Mouse (Mus musculus): ENCODE measurements around the gene H2al1a.
"Not testable (repeated sequence)": the region's sequence is repeated elsewhere in the genome, so short reads cannot be mapped to it uniquely, and the experiment has no call there.

H2al1a gene
- long read RNA-seq, experiment 1 = 0 reads
- long read RNA-seq, experiment 2 = 0 reads

- intact Hi-C loops (cut with DNase I) = not testable (repeated sequence)
These were observed at the start of gene H2al1a for GRCm38 (mm10) chrX:11298957-11299356. Gene H2al1a (plus strand): TSS chrX:11299257.

- intact Hi-C loops (cut with DNase I) = no loop called here
These were observed 48.9 kb upstream of the H2al1a start for GRCm38 (mm10) chrX:11250155-11250554.

GRCm38 (mm10) chrX:11254062-11254461, 45.0 kb upstream of the H2al1a start:
- intact Hi-C loops (cut with DNase I) = no loop called here

GRCm38 (mm10) chrX:11254521-11255207, 44.4 kb upstream of the H2al1a start:
- intact Hi-C loops (cut with DNase I) = no loop called here

- intact Hi-C loops (cut with DNase I) = no loop called here
These were observed 43.3 kb upstream of the H2al1a start for GRCm38 (mm10) chrX:11255564-11256360.

- intact Hi-C loops (cut with DNase I) = no loop called here
These were observed 34.1 kb upstream of the H2al1a start for GRCm38 (mm10) chrX:11264918-11265317.

GRCm38 (mm10) chrX:11267791-11268190, 31.3 kb upstream of the H2al1a start:
- intact Hi-C loops (cut with DNase I) = no loop called here

- intact Hi-C loops (cut with DNase I) = no loop called here
These were observed 30.0 kb upstream of the H2al1a start for GRCm38 (mm10) chrX:11269074-11269473.

- intact Hi-C loops (cut with DNase I) = no loop called here
These were observed 25.9 kb upstream of the H2al1a start for GRCm38 (mm10) chrX:11273190-11273589.

GRCm38 (mm10) chrX:11277083-11277482, 22.0 kb upstream of the H2al1a start:
- intact Hi-C loops (cut with DNase I) = no loop called here

- intact Hi-C loops (cut with DNase I) = no loop called here
These were observed 18.3 kb upstream of the H2al1a start for GRCm38 (mm10) chrX:11280741-11281140.

- intact Hi-C loops (cut with DNase I) = no loop called here
These were observed 10.7 kb upstream of the H2al1a start for GRCm38 (mm10) chrX:11288306-11288882.

GRCm38 (mm10) chrX:11289244-11289643, 9.8 kb upstream of the H2al1a start:
- intact Hi-C loops (cut with DNase I) = no loop called here

- intact Hi-C loops (cut with DNase I) = not testable (repeated sequence)
These were observed 3.1 kb downstream of the H2al1a start, which contains the start of gene H2al1b for GRCm38 (mm10) chrX:11302132-11302531. Gene H2al1b (plus strand): TSS chrX:11302432.

- intact Hi-C loops (cut with DNase I) = not testable (repeated sequence)
These were observed 6.3 kb downstream of the H2al1a start, which contains the start of gene H2al1c for GRCm38 (mm10) chrX:11305355-11305754. Gene H2al1c (plus strand): TSS chrX:11305655.

- intact Hi-C loops (cut with DNase I) = not testable (repeated sequence)
These were observed 9.5 kb downstream of the H2al1a start, which contains the start of gene H2al1d for GRCm38 (mm10) chrX:11308524-11308923. Gene H2al1d (plus strand): TSS chrX:11308824.

- intact Hi-C loops (cut with DNase I) = not testable (repeated sequence)
These were observed 12.6 kb downstream of the H2al1a start, which contains the start of gene H2al1e for GRCm38 (mm10) chrX:11311634-11312033. Gene H2al1e (plus strand): TSS chrX:11311934.

GRCm38 (mm10) chrX:11314858-11315257, 15.8 kb downstream of the H2al1a start, which contains the start of gene H2al1f:
Gene H2al1f (plus strand): TSS chrX:11315158.
- intact Hi-C loops (cut with DNase I) = not testable (repeated sequence)

GRCm38 (mm10) chrX:11317956-11318355, 18.9 kb downstream of the H2al1a start, which contains the start of gene H2al1g:
Gene H2al1g (plus strand): TSS chrX:11318256.
- intact Hi-C loops (cut with DNase I) = not testable (repeated sequence)

- intact Hi-C loops (cut with DNase I) = not testable (repeated sequence)
These were observed 22.1 kb downstream of the H2al1a start, which contains the start of gene H2al1h for GRCm38 (mm10) chrX:11321192-11321591. Gene H2al1h (plus strand): TSS chrX:11321492.

GRCm38 (mm10) chrX:11324359-11324758, 25.3 kb downstream of the H2al1a start, which contains the start of gene H2al1i:
Gene H2al1i (plus strand): TSS chrX:11324659.
- intact Hi-C loops (cut with DNase I) = not testable (repeated sequence)

All from adrenal gland (tissue).